Mouse (Mus musculus) thymus, postnatal 14 days (tissue): ENCODE results near the gene Cers5.
"Not testable (repeated sequence)": the region's sequence is repeated elsewhere in the genome, so short reads cannot be mapped to it uniquely, and the experiment has no call there.

Experiments used
- DNase-seq: peaks from one replicate; pipeline ENCODE4 v3.0.0; 2021

The Cers5 gene

DNA sequence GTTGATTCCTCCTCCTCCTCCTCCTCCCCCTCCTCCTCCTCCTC lies at the start of gene Cers5:
TSS of gene Cers5 (minus strand) at position 5 of the 44 bp plus-strand sequence.
- not testable (repeated sequence) for DNase-seq

- DNase-seq = no peak
These were observed 47.1 kb upstream of the Cers5 start for GRCm38 (mm10) chr15:99819621-99820279.

DNA sequence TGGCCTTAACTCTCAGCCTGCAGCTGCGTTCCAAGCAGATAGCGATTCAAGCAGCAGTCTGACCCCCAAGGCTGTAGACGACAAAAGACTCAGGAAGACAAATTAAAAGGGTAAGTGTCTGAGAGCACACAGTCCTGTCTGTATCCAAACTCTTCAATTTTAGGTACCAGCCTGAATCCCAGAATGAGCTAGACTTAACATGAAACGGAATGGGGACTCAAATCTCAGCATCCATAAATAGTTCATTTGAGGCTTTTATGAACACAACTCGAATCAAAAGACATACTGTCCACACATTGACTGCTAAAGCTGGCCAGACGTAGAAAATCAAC lies 46.4 kb upstream of the Cers5 start:
- no peak for DNase-seq

GRCm38 (mm10) chr15:99818321-99819108 lies 45.8 kb upstream of the Cers5 start:
- no peak for DNase-seq

DNA sequence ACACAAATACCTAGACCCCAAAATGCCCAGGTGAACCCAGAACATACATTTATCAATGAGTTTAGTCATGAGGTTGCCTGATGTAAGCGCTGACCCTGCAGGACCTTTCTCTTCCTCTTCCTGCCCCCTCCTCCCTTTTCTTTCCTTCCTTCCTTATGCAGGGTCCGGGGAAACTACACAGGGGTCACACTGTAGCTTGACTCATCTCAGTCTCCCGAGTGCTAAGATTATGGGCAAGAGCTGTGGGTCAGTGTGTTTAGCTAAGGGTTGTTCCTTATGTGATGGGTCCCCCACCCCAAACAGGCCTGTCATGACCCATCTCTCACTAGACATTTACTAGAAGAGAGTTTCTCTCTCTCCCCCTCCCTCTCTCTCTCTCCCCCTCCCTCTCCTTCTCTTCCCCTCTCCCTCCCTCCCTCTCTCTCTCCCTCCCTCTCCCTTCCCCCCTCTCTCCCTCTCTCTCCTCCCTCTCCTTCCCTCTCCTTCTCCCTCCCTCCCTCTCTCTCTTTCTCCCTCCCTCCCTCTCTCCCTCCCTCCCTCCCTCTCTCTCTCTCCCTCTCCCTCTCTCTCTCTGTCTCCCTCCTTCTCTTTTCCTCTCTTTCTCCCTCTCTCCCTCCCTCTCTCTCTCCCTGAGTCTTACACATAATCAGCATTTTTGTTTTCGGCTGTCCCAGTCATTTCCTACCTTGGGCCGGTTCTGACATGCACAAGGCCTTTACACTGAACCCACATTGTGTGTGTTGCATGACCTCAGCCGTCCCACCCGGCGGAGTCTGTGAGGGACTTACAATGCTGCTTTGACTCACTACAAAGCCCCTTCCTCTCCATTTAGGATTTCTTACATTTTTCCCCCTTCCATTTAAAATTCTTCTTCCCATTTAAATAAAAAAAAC lies 44.9 kb upstream of the Cers5 start:
- no peak for DNase-seq

DNA sequence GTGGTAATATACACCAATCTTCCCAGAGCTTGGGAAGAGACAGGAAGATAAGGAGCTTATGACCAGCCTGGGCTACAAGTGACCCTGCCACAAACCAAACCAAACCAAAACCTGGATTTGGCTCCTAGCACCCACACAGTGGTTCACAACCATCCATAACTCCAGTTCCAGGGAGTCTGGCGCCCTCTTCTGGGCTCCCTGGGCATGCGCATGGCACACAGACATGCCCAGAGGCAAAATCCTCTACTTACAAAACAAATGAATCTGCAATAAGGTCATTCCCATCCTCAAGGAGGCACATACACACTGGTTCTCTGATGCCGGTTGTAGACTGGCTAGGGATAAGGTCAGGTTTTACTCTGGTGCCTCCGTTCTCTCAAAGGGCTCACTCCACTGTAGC lies 43.3 kb upstream of the Cers5 start:
- DNase-seq = no peak

DNA sequence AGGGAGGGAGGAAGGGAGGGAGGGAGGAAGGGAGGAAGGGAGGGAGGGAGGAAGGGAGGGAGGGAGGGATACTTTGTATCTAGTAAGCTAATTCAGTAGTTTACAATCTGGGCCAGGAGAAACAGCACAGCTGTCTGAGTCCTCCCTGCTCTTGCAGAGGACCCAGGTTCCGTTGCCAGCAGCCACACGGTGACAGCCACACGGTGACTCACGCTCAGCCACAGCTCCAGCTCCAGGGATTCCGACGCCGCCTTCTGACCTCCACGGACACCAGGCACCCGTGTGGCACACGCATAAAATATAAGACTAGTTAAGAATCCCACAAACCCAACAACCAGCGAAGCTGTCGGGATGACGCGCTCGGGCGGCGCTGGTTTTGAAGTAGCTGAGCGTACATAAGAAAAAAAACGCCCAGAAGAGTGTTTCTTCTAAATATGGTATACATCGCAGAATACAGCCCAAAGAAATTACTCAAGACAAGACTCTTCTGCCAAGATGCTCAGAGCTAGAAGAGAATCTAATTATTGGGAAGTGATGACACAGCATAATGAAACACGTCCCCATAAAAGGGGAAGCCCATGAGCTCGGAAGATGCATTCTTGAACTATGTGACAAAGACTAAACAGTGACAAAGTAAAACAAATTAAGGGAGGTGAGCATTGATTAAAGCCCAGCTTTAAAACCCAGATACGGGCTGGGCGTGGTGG lies 42.0 kb upstream of the Cers5 start:
- DNase-seq = no peak

DNA sequence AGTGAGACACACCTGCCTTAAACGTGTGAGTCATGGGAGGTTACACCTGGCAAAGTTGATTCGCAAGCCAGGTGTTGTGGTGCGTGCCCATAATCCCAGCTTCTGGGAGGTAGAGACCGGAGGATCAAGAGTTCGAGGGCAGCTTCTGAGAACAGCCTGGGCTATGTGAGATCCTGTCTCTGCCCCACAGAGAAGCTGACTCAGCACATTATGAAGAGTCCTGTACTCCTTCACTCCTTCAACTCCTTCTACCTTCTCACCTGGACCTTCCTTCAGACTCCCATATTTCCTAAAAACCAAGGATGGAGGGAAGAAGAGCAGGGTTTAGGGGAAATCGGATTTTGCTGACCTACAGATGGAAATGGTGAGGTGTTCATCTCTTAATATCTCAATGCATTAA lies 41.0 kb upstream of the Cers5 start:
- DNase-seq = no peak

DNA sequence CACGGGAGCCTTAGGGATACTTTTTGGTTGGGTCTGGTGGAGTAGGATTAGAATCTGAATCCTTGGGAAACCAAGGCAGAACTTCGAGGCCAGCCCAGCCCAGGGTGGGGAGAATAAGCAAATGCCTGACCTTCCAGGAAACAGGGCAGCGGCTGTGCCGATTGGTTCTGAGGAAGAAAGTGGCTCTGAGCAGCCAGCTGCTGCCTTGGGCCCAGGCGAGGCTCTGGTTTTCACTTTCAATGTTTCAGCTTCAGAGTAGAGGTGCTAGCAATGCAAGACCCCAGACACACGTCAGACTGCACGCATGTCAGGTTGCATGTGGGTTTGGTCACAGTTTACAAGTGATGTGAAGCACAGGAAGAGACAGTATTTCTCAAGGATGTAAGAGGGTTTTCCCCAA lies 39.4 kb upstream of the Cers5 start:
- DNase-seq = no peak

DNA sequence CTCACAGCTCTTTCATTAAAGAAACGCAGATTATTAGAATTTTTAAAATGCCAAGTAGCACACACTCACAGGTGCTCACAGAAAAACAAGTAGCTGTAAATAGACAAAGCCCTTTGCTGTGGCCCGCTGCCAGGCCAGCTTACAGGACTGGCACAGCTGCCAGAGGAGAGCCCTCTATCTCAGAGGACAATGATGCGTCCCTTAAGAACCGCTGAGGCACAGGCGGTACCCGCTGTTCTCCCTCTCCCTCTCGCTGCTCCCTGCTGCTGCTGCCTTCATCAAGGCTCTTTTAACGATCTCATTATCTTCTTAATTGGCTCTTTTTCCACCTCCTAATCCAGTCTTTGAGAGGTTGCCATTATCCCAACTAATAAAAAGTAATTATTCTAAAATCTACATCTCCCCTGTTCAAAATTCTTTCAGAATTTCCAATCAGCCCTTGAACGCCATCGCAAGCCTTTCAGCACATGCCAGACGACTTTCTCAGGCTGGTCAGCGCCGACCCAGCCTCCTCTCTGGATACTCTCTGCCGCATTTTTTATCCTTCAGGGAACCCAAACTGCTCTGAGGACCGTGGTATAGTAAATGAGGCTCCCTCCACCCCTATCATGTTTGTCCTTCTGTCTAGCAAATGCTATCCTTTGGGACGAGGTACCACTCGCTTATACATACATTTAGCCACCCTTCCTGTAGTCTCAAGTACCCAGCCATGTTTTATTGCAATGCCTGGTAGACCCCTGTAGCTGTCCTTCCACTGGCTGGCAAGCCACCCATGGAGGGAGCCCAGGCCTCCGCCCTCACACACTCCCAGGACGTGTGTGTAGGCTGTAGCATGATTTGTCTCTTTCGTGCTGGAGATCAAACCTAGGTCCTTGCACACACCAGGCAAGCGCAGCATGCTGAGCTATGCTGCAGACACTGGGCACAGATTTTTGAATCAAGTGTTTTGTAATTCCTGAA lies 35.4 kb upstream of the Cers5 start:
- no peak for DNase-seq

- no peak for DNase-seq
These were observed 33.5 kb upstream of the Cers5 start for GRCm38 (mm10) chr15:99806171-99806570.

- no peak for DNase-seq
These were observed 33.0 kb upstream of the Cers5 start for GRCm38 (mm10) chr15:99805673-99806072.

DNA sequence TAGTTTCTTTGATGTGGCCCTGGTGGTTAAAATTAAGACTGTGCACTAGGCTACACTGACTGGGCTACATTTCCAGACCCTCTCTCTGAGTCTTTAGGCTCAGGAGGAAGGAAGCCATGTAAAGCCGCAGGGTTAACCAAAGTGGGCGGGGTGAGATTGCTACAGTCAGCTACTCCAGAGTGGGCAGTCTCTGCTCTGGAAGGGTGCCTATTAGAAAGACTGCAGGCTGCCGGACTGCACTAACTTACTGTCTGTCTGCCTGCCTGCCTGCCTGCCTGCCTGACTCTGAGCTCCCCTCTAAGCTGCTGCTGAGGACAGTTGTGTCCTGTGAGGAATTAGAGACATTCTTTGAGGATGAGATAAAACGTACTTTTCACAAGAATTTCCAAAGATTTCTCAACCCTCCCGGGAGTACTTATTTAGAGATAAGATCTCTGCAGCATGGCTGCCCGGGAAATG lies 30.5 kb upstream of the Cers5 start:
- peak; percentile 21 for DNase-seq

- no peak for DNase-seq
These were observed 29.3 kb upstream of the Cers5 start for GRCm38 (mm10) chr15:99801885-99802572.

DNA sequence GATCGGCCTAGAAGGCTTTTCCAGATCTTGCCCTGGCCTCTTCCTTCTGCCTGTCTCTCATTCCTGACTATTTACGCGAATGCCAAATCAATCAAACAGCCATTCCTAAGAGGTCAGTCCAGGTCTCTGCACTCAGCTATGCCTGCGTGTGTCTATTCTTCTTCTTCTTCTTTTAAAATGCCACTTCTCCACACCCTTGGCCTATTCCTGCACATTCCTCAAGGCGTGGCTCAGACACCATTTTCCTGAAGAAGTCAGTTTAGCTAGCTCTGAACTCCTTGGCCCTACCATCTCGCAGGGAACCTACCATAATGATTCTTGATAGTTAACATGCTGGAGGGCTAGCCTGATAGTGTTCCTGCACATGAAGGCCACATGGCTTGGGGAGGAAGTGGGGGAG lies 27.0 kb upstream of the Cers5 start:
- no peak for DNase-seq

- DNase-seq = no peak
These were observed 25.2 kb upstream of the Cers5 start for GRCm38 (mm10) chr15:99797898-99798297.

DNA sequence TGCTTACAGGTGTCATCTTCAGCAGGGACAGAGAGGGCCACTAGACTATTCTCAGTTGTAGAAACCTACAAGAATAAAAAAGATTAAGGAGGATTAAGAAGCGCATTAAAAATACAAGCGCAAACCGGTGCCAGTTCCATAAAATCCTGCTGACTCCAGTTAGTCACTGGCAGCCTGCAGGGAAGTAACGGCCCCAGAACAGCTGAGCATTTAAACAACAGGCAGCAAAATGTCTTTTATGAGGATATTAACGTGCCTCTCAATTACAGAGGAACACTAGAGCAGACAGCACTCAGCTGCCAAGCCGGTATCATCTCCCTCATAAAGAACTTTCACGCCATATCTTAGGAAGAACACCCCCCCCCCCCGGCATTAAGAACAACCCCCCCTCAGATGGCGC lies 24.1 kb upstream of the Cers5 start:
- no peak for DNase-seq

GRCm38 (mm10) chr15:99796066-99796465 lies 23.4 kb upstream of the Cers5 start:
- peak; percentile 22 for DNase-seq

GRCm38 (mm10) chr15:99792221-99792815 lies 19.6 kb upstream of the Cers5 start:
- no peak for DNase-seq

DNA sequence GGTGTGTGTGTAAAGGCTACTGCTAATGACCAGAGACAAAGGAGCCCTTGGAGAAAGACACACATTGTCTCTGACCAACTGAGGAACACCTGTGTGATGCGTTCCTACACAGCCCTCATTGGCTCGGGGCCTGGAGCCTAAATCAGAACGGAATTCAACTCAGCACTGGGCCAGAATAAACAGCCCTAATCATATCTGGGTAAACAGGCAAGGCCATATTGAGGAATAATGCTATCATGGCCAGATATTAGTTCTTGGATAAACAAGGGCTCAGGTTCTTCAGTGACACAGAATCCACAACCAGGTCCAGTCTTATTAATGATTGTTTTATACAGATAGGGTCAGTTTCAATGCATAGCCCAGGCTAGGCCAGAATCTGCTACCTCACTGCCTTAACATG lies 18.3 kb upstream of the Cers5 start:
- no peak for DNase-seq

DNA sequence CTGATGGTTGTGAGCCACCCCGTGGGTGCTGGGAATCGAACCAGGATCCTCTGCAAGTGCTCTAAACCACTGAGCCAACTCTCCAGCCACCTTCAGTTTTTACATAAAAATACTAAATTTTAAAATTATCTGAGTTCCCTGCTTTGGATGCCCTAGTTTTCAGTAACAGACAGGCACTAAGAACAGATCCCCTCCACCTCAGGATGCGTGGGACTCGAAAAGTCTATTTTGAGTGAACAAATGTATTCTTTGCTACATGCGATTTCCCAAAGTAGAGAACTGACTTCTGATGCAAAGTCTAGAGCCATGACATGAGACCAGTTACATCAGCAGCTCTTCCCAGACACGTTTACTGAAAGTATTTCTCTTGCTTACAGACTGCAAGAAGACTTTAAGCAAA lies 17.8 kb upstream of the Cers5 start:
- DNase-seq = no peak
